Mouse (Mus musculus) ES-Bruce4 (cell line): ENCODE measurements around the gene Scp2. TPM values are rescaled to one million over a fixed set of nuclear protein-coding genes. Genes with fewer than 3 reads are reported as not detected.

Source experiments
- H3K27ac ChIP-seq: 2 replicates; pipeline ENCODE4 v1.5.1; 2012; ENCODE audit warnings: low read length, inconsistent platforms; ENCODE audit not compliant: insufficient read depth
- H3K27me3 ChIP-seq: 2 replicates; pipeline ENCODE4 v1.6.1; 2012; ENCODE audit warnings: mild to moderate bottlenecking, low read length, inconsistent platforms; ENCODE audit not compliant: control insufficient read depth, poor library complexity, insufficient read depth, severe bottlenecking
- H3K36me3 ChIP-seq: 2 replicates; pipeline ENCODE4 v1.6.1; 2012; ENCODE audit warnings: inconsistent platforms, mild to moderate bottlenecking, low read length, moderate library complexity; ENCODE audit not compliant: control insufficient read depth, poor library complexity, insufficient read depth, severe bottlenecking
- H3K4me1 ChIP-seq: one replicate; pipeline ENCODE4 v1.8.1; 2011; ENCODE audit warnings: low read length; ENCODE audit not compliant: control insufficient read depth, insufficient read depth
- H3K4me3 ChIP-seq: 2 replicates; pipeline ENCODE4 v1.5.1; 2011; ENCODE audit warnings: low read depth, mild to moderate bottlenecking, low read length
- H3K9ac ChIP-seq: 2 replicates; pipeline ENCODE4 v1.6.1; 2012; ENCODE audit warnings: low read depth, mild to moderate bottlenecking, inconsistent platforms; ENCODE audit not compliant: poor library complexity, severe bottlenecking
- H3K9me3 ChIP-seq: replicated peaks from 2 replicates; pipeline ENCODE4 v1.6.1; 2012; ENCODE audit warnings: mild to moderate bottlenecking, low read length, inconsistent platforms; ENCODE audit not compliant: control insufficient read depth, poor library complexity, insufficient read depth, severe bottlenecking
- CTCF ChIP-seq: IDR thresholded peaks from one replicate; pipeline ENCODE4 v1.8.1; 2011; ENCODE audit warnings: low read depth, low read length
- EP300 ChIP-seq: IDR thresholded peaks from 2 replicates; pipeline ENCODE4 v1.6.1; 2011; ENCODE audit warnings: low read depth, low read length; ENCODE audit not compliant: insufficient read depth
- POLR2A ChIP-seq: IDR thresholded peaks from one replicate; pipeline ENCODE4 v1.8.1; 2011; ENCODE audit warnings: low read length; ENCODE audit not compliant: insufficient read depth
- polyA plus RNA-seq: library from polyadenylated mRNA; stranded (reverse); fragments of >200 nt; gene quantifications from 2 replicates; pipeline ENCODE4 v1.2.4, GENCODE M21; 2011; ENCODE audit warnings: low read depth; ENCODE audit not compliant: missing spikeins, insufficient read depth, insufficient read length

The Scp2 gene
- polyA plus RNA-seq, 1 experiment: 54.4 TPM

DNA sequence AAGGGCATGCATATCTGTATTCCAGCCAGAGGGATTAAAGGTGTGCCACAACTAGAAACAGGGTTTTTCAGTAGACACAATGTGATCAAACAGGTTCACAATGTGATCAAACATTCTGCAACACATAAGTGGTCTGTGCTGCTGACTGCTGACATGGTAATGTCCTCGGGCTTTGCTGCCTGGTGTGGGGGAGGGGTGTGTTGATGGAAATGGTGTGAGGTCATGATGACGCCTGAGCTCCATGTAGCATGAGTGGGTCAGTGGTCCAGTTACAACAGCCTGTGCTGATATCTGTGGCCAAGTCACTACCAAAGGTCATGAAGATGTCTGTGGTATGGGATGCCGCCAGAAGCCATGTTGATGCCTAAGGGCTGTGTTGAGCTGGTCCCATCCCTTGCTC is 14.3 kb downstream of the Scp2 start:
- H3K27me3 ChIP-seq: no peaks in the 10 kb centered on the region
- H3K9me3 ChIP-seq: no peaks in the 10 kb centered on the region; the same call in 1 of the 2 replicates
- no peak for TF ChIP-seq CTCF
- no peak for TF ChIP-seq EP300
- no peak for TF ChIP-seq POLR2A
- H3K4me3 ChIP-seq: no peak overlapping the region
- H3K36me3 ChIP-seq: no peaks in the 10 kb centered on the region
- no peak overlapping the region for H3K9ac ChIP-seq
- H3K27ac ChIP-seq: no peak overlapping the region
- H3K4me1 ChIP-seq: peaks cover 2% of the 10 kb centered on the region

DNA sequence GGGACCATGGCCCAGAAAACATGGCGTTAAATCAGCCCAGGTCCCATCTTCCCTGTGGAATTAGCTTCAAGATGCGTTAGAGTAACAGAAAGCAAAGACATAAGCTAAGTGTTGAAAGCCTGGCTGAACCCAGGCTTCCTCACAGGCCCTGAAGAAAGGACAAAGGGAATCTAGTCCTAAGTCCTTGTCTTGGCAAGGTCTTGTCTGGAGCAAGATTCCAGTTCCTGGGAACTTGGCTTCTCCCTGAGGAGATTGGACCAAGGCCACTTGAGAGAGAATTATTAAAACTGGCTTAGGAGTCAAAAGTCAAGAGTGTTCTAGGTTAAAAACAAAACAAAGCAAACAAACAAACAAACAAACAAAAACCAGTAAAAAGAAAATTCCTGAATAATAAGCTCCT is 16.5 kb downstream of the Scp2 start:
- peaks cover 2% of the 10 kb centered on the region for H3K4me1 ChIP-seq
- no peaks in the 10 kb centered on the region for H3K36me3 ChIP-seq
- no peaks in the 10 kb centered on the region for H3K27me3 ChIP-seq
- no peak overlapping the region for H3K9ac ChIP-seq
- no peak overlapping the region for H3K4me3 ChIP-seq
- H3K9me3 ChIP-seq: no peaks in the 10 kb centered on the region; the same call in 1 of the 2 replicates
- no peak for TF ChIP-seq POLR2A
- TF ChIP-seq CTCF: no peak
- TF ChIP-seq EP300: no peak
- no peak overlapping the region for H3K27ac ChIP-seq

- TF ChIP-seq EP300 (no peak), POLR2A (no peak), CTCF (no peak)
- no peaks in the 10 kb centered on the region for H3K27me3 ChIP-seq
- H3K4me1 ChIP-seq: peaks cover 2% of the 10 kb centered on the region
- no peaks in the 10 kb centered on the region for H3K36me3 ChIP-seq
- no peak overlapping the region for H3K9ac ChIP-seq
- H3K9me3 ChIP-seq: no peaks in the 10 kb centered on the region; the same call in 1 of the 2 replicates
- H3K4me3 ChIP-seq: no peak overlapping the region
- H3K27ac ChIP-seq: no peak overlapping the region
Measured at GRCm38 (mm10) chr4:108127516-108127915, 17.3 kb downstream of the Scp2 start.

DNA sequence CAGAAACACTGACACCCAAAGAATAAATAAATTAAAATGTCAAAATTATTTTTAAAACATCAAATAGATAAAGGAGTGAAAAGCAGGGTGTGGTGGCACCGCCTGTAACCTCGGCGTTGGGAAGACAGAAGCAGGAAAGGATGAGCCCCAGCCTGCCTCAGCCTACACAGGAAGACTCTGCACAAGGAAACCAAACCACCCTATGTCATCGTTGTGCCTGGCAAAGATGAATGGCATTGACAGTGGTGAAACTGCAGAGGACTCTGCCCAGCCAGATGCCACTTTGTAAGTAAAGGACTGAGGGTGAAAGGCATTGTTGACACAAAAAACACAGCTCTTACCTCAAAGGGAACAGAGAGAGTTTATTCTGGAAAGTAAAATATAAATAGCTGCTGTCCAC is 18.5 kb downstream of the Scp2 start:
- TF ChIP-seq EP300 (no peak), POLR2A (no peak), CTCF (no peak)
- H3K9ac ChIP-seq: no peak overlapping the region
- H3K4me1 ChIP-seq: peaks cover 2% of the 10 kb centered on the region
- no peak overlapping the region for H3K4me3 ChIP-seq
- no peaks in the 10 kb centered on the region; the same call in 1 of the 2 replicates for H3K9me3 ChIP-seq
- H3K27ac ChIP-seq: no peak overlapping the region
- H3K27me3 ChIP-seq: no peaks in the 10 kb centered on the region
- H3K36me3 ChIP-seq: no peaks in the 10 kb centered on the region

DNA sequence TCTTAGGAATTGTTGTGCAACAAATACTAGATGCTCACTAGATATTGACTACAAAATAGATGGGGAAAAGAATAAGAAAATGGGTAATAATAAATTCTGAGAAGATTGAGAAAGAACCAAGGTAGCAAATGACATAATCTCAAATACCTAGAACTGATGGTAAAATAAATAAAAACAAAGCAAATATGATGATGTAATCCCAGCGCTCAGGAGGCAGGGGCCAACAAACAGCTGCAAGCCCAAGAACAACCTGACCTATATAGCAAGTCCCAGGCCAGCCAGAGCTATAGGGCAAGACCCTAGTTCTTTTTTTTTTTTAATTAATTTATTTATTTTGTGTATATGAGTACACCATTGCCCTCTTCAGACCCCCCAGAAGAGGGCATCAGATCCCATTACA is 20.7 kb downstream of the Scp2 start:
- Histone ChIP-seq H3K27me3 (no peaks in the 10 kb centered on the region), H3K36me3 (no peaks in the 10 kb centered on the region), H3K27ac (no peak overlapping the region), H3K9ac (no peak overlapping the region), H3K9me3 (no peaks in the 10 kb centered on the region), H3K4me1 (peaks cover 2% of the 10 kb centered on the region), H3K4me3 (no peak overlapping the region)
- TF ChIP-seq CTCF (no peak), POLR2A (no peak), EP300 (no peak)

- Histone ChIP-seq H3K4me3 (peak overlapping the region; percentile 92), H3K9me3 (no peaks in the 10 kb centered on the region), H3K36me3 (no peaks in the 10 kb centered on the region), H3K9ac (peak overlapping the region; percentile 71), H3K27ac (peak overlapping the region; percentile 90), H3K27me3 (no peaks in the 10 kb centered on the region), H3K4me1 (no peaks in the 10 kb centered on the region)
- no peak for TF ChIP-seq EP300
- peak; percentile 83 for TF ChIP-seq POLR2A
Measured at GRCm38 (mm10) chr4:108117924-108118876, 26.6 kb downstream of the Scp2 start.
